Mouse (Mus musculus) bone marrow, adult 2 months (tissue): ENCODE measurements around the gene Ptpn13. TPM values are rescaled to one million over a fixed set of nuclear protein-coding genes. Genes with fewer than 3 reads are reported as not detected.

ENCODE experiments used
- H3K27ac ChIP-seq: fragments of 200-500 bp; 2 replicates; pipeline ENCODE4 v1.5.1; 2012; ENCODE audit warnings: low read depth, mild to moderate bottlenecking, control low read depth, inconsistent platforms, low read length; ENCODE audit not compliant: control insufficient read depth, poor library complexity, insufficient read depth
- H3K4me1 ChIP-seq: fragments of 200-500 bp; 2 replicates; pipeline ENCODE4 v1.6.1; 2011; ENCODE audit warnings: low read length; ENCODE audit not compliant: control insufficient read depth, insufficient read depth
- H3K4me3 ChIP-seq: fragments of 200-500 bp; replicated peaks from 2 replicates; pipeline ENCODE3; 2011; ENCODE audit warnings: mild to moderate bottlenecking, low read depth, low read length, control low read depth; ENCODE audit not compliant: control insufficient read depth
- CTCF ChIP-seq: fragments of 200-500 bp; IDR thresholded peaks from 2 replicates; pipeline ENCODE4 v1.5.1; 2011; ENCODE audit warnings: low read length, control low read depth; ENCODE audit not compliant: control insufficient read depth, insufficient read depth
- POLR2A ChIP-seq: fragments of 200-500 bp; IDR thresholded peaks from 2 replicates; pipeline ENCODE4 v1.6.1; 2011; ENCODE audit warnings: low read depth, mild to moderate bottlenecking, control low read depth, low read length, borderline replicate concordance; ENCODE audit not compliant: control insufficient read depth
- WGBS: fragments of 180-500 bp; shearing (Covaris S2); methylation state at CpG from one replicate; pipeline ENCODE4 v1.1.7; 2018; 5-methylcytosine and 5-hydroxymethylcytosine counted together
- polyA plus RNA-seq: library from polyadenylated mRNA; stranded (reverse); fragments of >200 nt; gene quantifications from 2 replicates; pipeline ENCODE4 v1.2.4, GENCODE M21; 2011; ENCODE audit warnings: low replicate concordance; ENCODE audit not compliant: missing spikeins, insufficient read depth, insufficient read length

The Ptpn13 gene
- polyA plus RNA-seq, 1 experiment: 2.4 TPM

- no peak for TF ChIP-seq CTCF
- TF ChIP-seq POLR2A: no peak
- 37% methylated on average over 5 of the region's 5 CpGs for WGBS
- no peak overlapping the region for H3K27ac ChIP-seq
Measured at GRCm38 (mm10) chr5:103389415-103389814, 35.6 kb upstream of the Ptpn13 start.

GRCm38 (mm10) chr5:103393220-103393619 is 31.8 kb upstream of the Ptpn13 start:
- no peak overlapping the region for H3K27ac ChIP-seq
- no peaks in the 10 kb centered on the region for H3K4me1 ChIP-seq
- TF ChIP-seq CTCF (no peak), POLR2A (no peak)
- WGBS: 41% methylated on average over 4 of the region's 4 CpGs
- no peak overlapping the region for H3K4me3 ChIP-seq

More at GRCm38 (mm10) chr5:103389415-103389814, 35.6 kb upstream of the Ptpn13 start:
- Histone ChIP-seq H3K4me3 (no peak overlapping the region), H3K4me1 (no peaks in the 10 kb centered on the region)

GRCm38 (mm10) chr5:103393752-103394151 is 31.2 kb upstream of the Ptpn13 start:
- Histone ChIP-seq H3K27ac (no peak overlapping the region), H3K4me1 (no peaks in the 10 kb centered on the region), H3K4me3 (no peak overlapping the region)
- TF ChIP-seq POLR2A (no peak), CTCF (no peak)
- 79% methylated on average over 16 of the region's 16 CpGs for WGBS

- WGBS: 82% methylated on average over 5 of the region's 5 CpGs
- TF ChIP-seq POLR2A (no peak), CTCF (no peak)
- Histone ChIP-seq H3K4me3 (no peak overlapping the region), H3K4me1 (no peaks in the 10 kb centered on the region), H3K27ac (no peak overlapping the region)
Measured at GRCm38 (mm10) chr5:103395683-103396082, 29.3 kb upstream of the Ptpn13 start.

- WGBS: 80% methylated on average over 4 of the region's 4 CpGs
- Histone ChIP-seq H3K4me1 (no peaks in the 10 kb centered on the region), H3K4me3 (no peak overlapping the region), H3K27ac (no peak overlapping the region)
- TF ChIP-seq CTCF: no peak
- no peak for TF ChIP-seq POLR2A
Measured at GRCm38 (mm10) chr5:103397429-103397828, 27.6 kb upstream of the Ptpn13 start.

GRCm38 (mm10) chr5:103404213-103404968 is 20.6 kb upstream of the Ptpn13 start:
- WGBS: 81% methylated on average over 12 of the region's 12 CpGs
- Histone ChIP-seq H3K4me1 (no peaks in the 10 kb centered on the region), H3K27ac (no peak overlapping the region), H3K4me3 (no peak overlapping the region)
- TF ChIP-seq POLR2A (no peak), CTCF (no peak)

- no peak overlapping the region for H3K4me3 ChIP-seq
- H3K4me1 ChIP-seq: no peaks in the 10 kb centered on the region
- TF ChIP-seq CTCF: no peak
- no peak for TF ChIP-seq POLR2A
- H3K27ac ChIP-seq: no peak overlapping the region
- WGBS: 52% methylated on average over 2 of the region's 2 CpGs
Measured at GRCm38 (mm10) chr5:103405921-103406320, 19.1 kb upstream of the Ptpn13 start.

- 71% methylated on average over 10 of the region's 10 CpGs for WGBS
- TF ChIP-seq CTCF (no peak), POLR2A (no peak)
- Histone ChIP-seq H3K4me1 (no peaks in the 10 kb centered on the region), H3K27ac (no peak overlapping the region), H3K4me3 (no peak overlapping the region)
Measured at GRCm38 (mm10) chr5:103412020-103412747, 12.8 kb upstream of the Ptpn13 start.

GRCm38 (mm10) chr5:103414542-103414941 is 10.4 kb upstream of the Ptpn13 start:
- H3K4me3 ChIP-seq: no peak overlapping the region
- no peak for TF ChIP-seq POLR2A
- TF ChIP-seq CTCF: no peak
- no peaks in the 10 kb centered on the region for H3K4me1 ChIP-seq
- no peak overlapping the region for H3K27ac ChIP-seq
- WGBS: 76% methylated on average over 3 of the region's 3 CpGs
